Comparison of ENCODE assay signal across 8 mouse cellular contexts in the genomic region with DNA sequence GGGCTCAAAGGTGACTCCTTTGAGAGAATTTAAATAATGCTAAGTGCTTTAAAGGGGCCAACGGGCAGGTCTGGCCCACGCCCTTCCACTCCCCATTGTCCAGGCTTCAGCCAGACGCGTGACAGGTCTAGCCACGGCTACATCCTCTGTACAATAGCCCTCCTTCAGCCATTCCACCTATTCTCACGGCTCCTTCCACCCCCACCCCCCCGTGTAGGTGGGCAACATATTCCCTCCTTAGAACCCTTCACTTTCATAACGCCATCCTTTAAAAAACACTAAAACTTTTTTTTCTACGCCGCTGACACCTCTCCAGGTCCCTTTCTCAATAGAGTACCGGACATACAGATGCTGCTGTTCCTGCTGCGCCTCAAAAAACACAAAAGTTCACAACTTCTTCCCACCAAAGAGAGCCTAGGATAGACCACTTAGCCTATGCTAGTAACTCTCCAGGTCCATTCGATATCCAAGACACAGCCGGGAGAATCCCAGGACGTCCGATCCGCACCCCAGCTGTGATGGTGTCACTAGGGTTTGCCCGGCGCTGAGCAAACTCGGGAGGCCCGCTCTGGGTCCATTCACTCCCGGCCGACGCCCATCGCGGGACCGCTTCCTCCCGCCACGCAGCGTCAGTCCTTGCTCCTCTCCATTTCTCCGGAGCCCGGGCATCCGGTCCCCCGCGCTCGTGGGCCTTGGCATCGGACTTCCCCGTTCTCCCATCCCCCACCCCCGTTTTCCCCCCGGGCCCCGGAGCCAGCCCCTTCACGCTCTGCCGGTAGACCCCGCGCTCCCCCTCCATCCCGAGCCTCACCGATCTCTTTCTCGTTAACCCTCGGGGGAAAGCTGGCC. TPM values are rescaled to one million over a fixed set of nuclear protein-coding genes. Genes with fewer than 3 reads are reported as not detected.
DNase-seq lines count a peak whose midpoint lies in the region; ATAC-seq and TF ChIP-seq lines count a peak whose summit lies in the region.

No protein-coding gene starts in this region.

- peaks cover 12 to 14% of the 10 kb centered on the region in 2 experiments for H3K4me1 ChIP-seq in MEL (ENCODE audit: control insufficient read depth in 1 of 2, insufficient read depth in 2 of 2, low read length in 2 of 2)
- H3K4me1 ChIP-seq in forebrain, embryonic 13.5 days: peaks cover 33% of the 10 kb centered on the region

- no peak for TF ChIP-seq RAD21 in MEL (IDR thresholded peaks at IDR 0.05; ENCODE audit: low read depth, low read length)

- H3K36me3 ChIP-seq in MEL (ENCODE audit: control insufficient read depth in 1 of 2, insufficient read depth in 2 of 2, low read length in 2 of 2): peaks cover 27 to 38% of the 10 kb centered on the region in 2 experiments
- peaks cover 23% of the 10 kb centered on the region for H3K36me3 ChIP-seq in forebrain, embryonic 13.5 days (ENCODE audit: poor library complexity, severe bottlenecking)

- H3K4me2 ChIP-seq in forebrain, embryonic 13.5 days: peak overlapping the region; percentile 87

- H3K9ac ChIP-seq in MEL (ENCODE audit: control insufficient read depth, low read depth, low read length, poor library complexity, severe bottlenecking): peak overlapping the region; percentile 94
- H3K9ac ChIP-seq in forebrain, embryonic 13.5 days: peak overlapping the region; percentile 97

- no peaks in the 10 kb centered on the region for H3K9me3 ChIP-seq in MEL (replicated peaks; ENCODE audit: insufficient read depth, low read length)
- no peaks in the 10 kb centered on the region for H3K9me3 ChIP-seq in forebrain, embryonic 13.5 days (replicated peaks)

- no peak for TF ChIP-seq CTCF in MEL (IDR thresholded peaks at IDR 0.05 in 2 of 3, conservative IDR thresholded peaks at IDR 0.05 in 1 of 3; ENCODE audit: control insufficient read depth in 1 of 3, insufficient read depth in 1 of 3, low read depth in 2 of 3, low read length in 3 of 3, poor library complexity in 1 of 3, severe bottlenecking in 1 of 3)

- peaks cover 29% of the 10 kb centered on the region for H3K79me2 ChIP-seq in MEL (ENCODE audit: control insufficient read depth, insufficient read depth, low read length, poor library complexity)

- TF ChIP-seq POLR2A in MEL (IDR thresholded peaks at IDR 0.05; ENCODE audit: control insufficient read depth in 1 of 2, insufficient read depth in 1 of 2, low read depth in 1 of 2, low read length in 2 of 2, poor library complexity in 1 of 2): peak in 1 of 2 experiments; percentile 0; a peak in 1 of 4 replicates

- intact Hi-C loops in heart, postnatal 25 days (cut with DNase I): loop anchor here (5.0 kb wide), 1 partner anchor 39 kb away; no protein-coding TSS in a partner anchor

- H3K27ac ChIP-seq in MEL (ENCODE audit: control insufficient read depth, low read depth, low read length): peak overlapping the region; percentile 85
- H3K27ac ChIP-seq in forebrain, embryonic 13.5 days: peak overlapping the region; percentile 97

- H3K27me3 ChIP-seq in MEL (ENCODE audit: control insufficient read depth in 1 of 2, insufficient read depth in 2 of 2, low read length in 2 of 2): no peaks in the 10 kb centered on the region
- 0 out of 2 replicates have a peak, but pooled peaks cover 2% of the 10 kb centered on the region for H3K27me3 ChIP-seq in forebrain, embryonic 13.5 days

- H3K4me3 ChIP-seq in MEL (ENCODE audit: control insufficient read depth in 1 of 2, insufficient read depth in 1 of 2, low read depth in 2 of 2, low read length in 2 of 2): peak overlapping the region; percentile 87 to 91
- peak overlapping the region; percentile 94 for H3K4me3 ChIP-seq in forebrain, embryonic 13.5 days

- WGBS in forebrain, embryonic 13.5 days: 1% methylated on average over 49 of the region's 49 CpGs

- DNase-seq in MEL (ENCODE audit: low read depth, low spot score): peak; percentile 61
- peak; percentile 55 for DNase-seq in c-Kit-negative CD71-positive TER-119-positive erythroid progenitor cells, embryonic 14.5 days (ENCODE audit: low read depth, low spot score)
- DNase-seq in heart, postnatal 25 days (ENCODE audit: low spot score): peak; percentile 31
- peak; percentile 31 for DNase-seq in layer of hippocampus, adult 9-11 months
- peak; percentile 75 for DNase-seq in lung, postnatal 10 days
- DNase-seq in retina, postnatal 1 day: peak; percentile 35
- peak; percentile 39 to 52 for DNase-seq in urinary bladder, postnatal 36 days (ENCODE audit: low spot score in 2 of 2)

- no peak for TF ChIP-seq EP300 in MEL (IDR thresholded peaks at IDR 0.05; ENCODE audit: low read depth in 1 of 2, low read length in 2 of 2)

- peak; percentile 15 for ATAC-seq in forebrain, embryonic 13.5 days

TF ChIP-seq in MEL, 35 proteins besides CTCF, POLR2A, EP300 and RAD21:
- TF ChIP-seq HCFC1 (IDR thresholded peaks at IDR 0.05; ENCODE audit: low read depth, low read length) (no peak; the same call in 1 of the 2 replicates), UBTF (IDR thresholded peaks at IDR 0.05; ENCODE audit: borderline replicate concordance, insufficient read depth, low read depth, low read length) (peak; percentile 90; the same call in 1 of the 2 replicates), NRF1 (IDR thresholded peaks at IDR 0.05; ENCODE audit: insufficient read depth, low read depth, low read length, poor library complexity, severe bottlenecking) (0 out of 2 replicates have a peak, but pooled peaks have one; percentile 4), CHD1 (IDR thresholded peaks at IDR 0.05; ENCODE audit: low read depth, low read length) (peak; percentile 84; the same call in 1 of the 2 replicates), MAFK (IDR thresholded peaks at IDR 0.05; ENCODE audit: borderline replicate concordance, low read depth, low read length) (no peak), MXI1 (IDR thresholded peaks at IDR 0.05; ENCODE audit: low read depth, low read length) (peak; percentile 59), MAX (IDR thresholded peaks at IDR 0.05; ENCODE audit: low read length) (peak; percentile 7; the same call in 1 of the 2 replicates), SIN3A (IDR thresholded peaks at IDR 0.05; ENCODE audit: low read length) (peak; percentile 10)

RNA-seq across cellular contexts. Expression of a gene that starts 0.7 kb away (rescaled TPM):
- 48.8 and 56.2 TPM in 2 replicates for total RNA-seq in MEL (2012; rRNA removed)
- polyA plus RNA-seq in MEL (2012; ENCODE audit: insufficient read depth in 1 of 2, insufficient read length in 2 of 2, low read depth in 1 of 2, low replicate concordance in 2 of 2, missing spikeins in 1 of 2): 10 to 100 TPM; 57.0 to 90.9 TPM
- 367 and 422 TPM in 2 replicates for polyA plus RNA-seq in forebrain, embryonic 13.5 days (2015; fragmentation: Nextera tagmentation; extraction: Ambion mirVana)
- 10 to 100 TPM; 13.4 to 17.8 TPM for total RNA-seq in heart, postnatal 25 days (2021)

RNA-seq across cellular contexts. Expression of a gene that starts 42.9 kb away (rescaled TPM):
- total RNA-seq in MEL (2012; rRNA removed): not detected in 2 replicates
- not detected for polyA plus RNA-seq in MEL (2012; ENCODE audit: insufficient read depth in 1 of 2, insufficient read length in 2 of 2, low read depth in 1 of 2, low replicate concordance in 2 of 2, missing spikeins in 1 of 2)
- polyA plus RNA-seq in forebrain, embryonic 13.5 days (2015; fragmentation: Nextera tagmentation; extraction: Ambion mirVana): not detected in 2 replicates
- not detected for total RNA-seq in heart, postnatal 25 days (2021)

Comparison
In these comparisons a context has a peak if more than half of its experiments do, and no peak if none do; other contexts are left out.
1. Peak in every context shown above with its lines: DNase-seq, ATAC-seq, H3K4me3 ChIP-seq and H3K27ac ChIP-seq.